Mouse (Mus musculus) kidney, postnatal 0 days (tissue): Measurements from ENCODE around the gene Erf. TPM values are rescaled to one million over a fixed set of nuclear protein-coding genes. Genes with fewer than 3 reads are reported as not detected.

ENCODE experiments used
- ATAC-seq: fragments of 200-750 bp; cut with Nextera tagmentation; replicated peaks from 2 replicates; pipeline ENCODE4 v1.8.0; 2017; ENCODE audit warnings: low read depth, moderate number of reproducible peaks, moderate TSS enrichment, moderate library complexity; ENCODE audit not compliant: low FRiP score
- DNase-seq: peaks from one replicate; pipeline ENCODE4 v3.0.0-alpha.2; 2016; ENCODE audit warnings: low spot score
- H3K27ac ChIP-seq: fragments of 300-500 bp; sonication (generic); 2 replicates; pipeline ENCODE4 v1.5.1; 2014; ENCODE audit warnings: mild to moderate bottlenecking
- H3K27me3 ChIP-seq: fragments of 300-500 bp; sonication (generic); 2 replicates; pipeline ENCODE4 v1.6.1; 2014; ENCODE audit warnings: low read length, mixed read lengths; ENCODE audit not compliant: insufficient read depth
- H3K36me3 ChIP-seq: fragments of 300-500 bp; sonication (generic); 2 replicates; pipeline ENCODE4 v1.6.1; 2014; ENCODE audit warnings: low read length, mixed read lengths; ENCODE audit not compliant: insufficient read depth
- H3K4me1 ChIP-seq: fragments of 300-500 bp; sonication (generic); replicated peaks from 2 replicates; pipeline ENCODE4 v1.6.1; 2014; ENCODE audit warnings: antibody characterized with exemption, low read length, mixed read lengths; ENCODE audit not compliant: insufficient read depth
- H3K4me2 ChIP-seq: fragments of 300-500 bp; sonication (generic); 2 replicates; pipeline ENCODE4 v1.6.1; 2014; ENCODE audit warnings: mild to moderate bottlenecking, low read length, moderate library complexity, mixed read lengths
- H3K4me3 ChIP-seq: fragments of 300-500 bp; sonication (generic); replicated peaks from 2 replicates; pipeline ENCODE4 v1.5.1; 2014; ENCODE audit warnings: low read depth, low read length
- H3K9ac ChIP-seq: fragments of 300-500 bp; sonication (generic); 2 replicates; pipeline ENCODE4 v1.6.1; 2014; ENCODE audit warnings: low read depth, low read length
- H3K9me3 ChIP-seq: fragments of 300-500 bp; sonication (generic); replicated peaks from 2 replicates; pipeline ENCODE4 v1.6.1; 2016; ENCODE audit warnings: low read length, inconsistent platforms, mixed read lengths
- CTCF ChIP-seq: IDR thresholded peaks from 2 replicates; pipeline ENCODE4 v1.5.1; 2016; ENCODE audit warnings: antibody characterized with exemption, low read depth, mild to moderate bottlenecking, moderate library complexity
- WGBS: fragments of 180-500 bp; shearing (Covaris S2); extraction: QIAGEN DNeasy Blood & Tissue Kit; methylation state at CpG from one replicate; pipeline ENCODE4 v1.1.7; 2014; 5-methylcytosine and 5-hydroxymethylcytosine counted together
- polyA plus RNA-seq: library from polyadenylated mRNA; unstranded; fragments of >200 nt; fragmentation: Nextera tagmentation; extraction: Ambion mirVana; gene quantifications from 2 replicates; pipeline ENCODE4 v1.2.1, GENCODE M21; 2015

Gene Erf
- polyA plus RNA-seq, 1 experiment from 2014 or later, result 18.6 TPM

DNA sequence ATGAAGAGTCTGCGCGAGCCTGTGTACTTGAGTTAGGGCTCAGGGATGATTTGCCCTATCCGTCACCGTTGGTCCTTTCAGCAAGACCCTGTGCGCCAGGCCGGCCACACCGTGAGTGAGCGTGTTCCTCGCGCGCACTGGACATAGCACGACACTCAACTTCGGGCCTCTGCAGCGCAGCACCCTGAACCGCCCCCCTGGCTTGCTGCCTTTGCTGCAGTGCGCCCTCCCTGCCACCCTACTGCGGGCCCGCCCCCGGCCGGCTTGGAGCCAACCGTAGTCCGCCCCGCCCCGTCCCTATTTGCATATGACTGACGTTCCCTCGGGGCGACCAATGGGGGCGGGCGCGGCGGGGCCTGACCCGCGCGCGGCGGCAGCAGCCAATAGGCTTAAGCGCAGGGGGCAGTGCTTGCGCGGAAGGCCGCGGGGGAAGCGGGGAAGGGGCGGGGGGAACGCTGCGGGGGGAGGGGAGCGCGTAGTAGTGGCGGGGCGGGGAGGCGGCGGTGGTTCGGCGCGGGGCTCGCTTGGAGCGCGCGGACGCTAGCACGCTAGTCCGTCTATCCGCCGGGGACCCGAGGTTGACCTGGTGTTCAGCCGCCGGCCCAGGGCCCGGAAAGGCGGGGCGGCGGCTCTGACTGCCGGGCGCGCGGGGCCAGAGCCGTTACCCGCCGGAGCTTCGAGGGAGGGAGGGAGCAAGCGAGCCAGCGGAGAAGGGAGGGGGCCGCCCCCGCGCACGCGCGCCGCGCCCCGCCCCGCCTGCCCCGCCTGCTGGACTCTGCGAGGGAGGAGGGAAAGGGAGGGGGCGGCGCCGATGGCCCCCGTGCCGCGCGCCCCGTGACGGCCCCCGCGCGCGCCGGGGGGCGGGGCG is 31.4 kb upstream of the Erf start:
- TF ChIP-seq CTCF, result no peak; the same call in 1 of the 2 replicates
- H3K27me3 ChIP-seq, result no peaks in the 10 kb centered on the region
- H3K4me3 ChIP-seq, result peak overlapping the region; percentile 71
- H3K9ac ChIP-seq, result peak overlapping the region; percentile 71
- ATAC-seq, result peak; percentile 86
- under 1% methylated on average over 58 of the region's 108 CpGs for WGBS
- H3K4me2 ChIP-seq, result peak overlapping the region; percentile 88
- H3K4me1 ChIP-seq, result peaks cover 45% of the 10 kb centered on the region
- DNase-seq, result peak; percentile 98
- H3K36me3 ChIP-seq, result peaks cover 20% of the 10 kb centered on the region
- peak overlapping the region; percentile 96 for H3K27ac ChIP-seq
- H3K9me3 ChIP-seq, result no peaks in the 10 kb centered on the region

DNA sequence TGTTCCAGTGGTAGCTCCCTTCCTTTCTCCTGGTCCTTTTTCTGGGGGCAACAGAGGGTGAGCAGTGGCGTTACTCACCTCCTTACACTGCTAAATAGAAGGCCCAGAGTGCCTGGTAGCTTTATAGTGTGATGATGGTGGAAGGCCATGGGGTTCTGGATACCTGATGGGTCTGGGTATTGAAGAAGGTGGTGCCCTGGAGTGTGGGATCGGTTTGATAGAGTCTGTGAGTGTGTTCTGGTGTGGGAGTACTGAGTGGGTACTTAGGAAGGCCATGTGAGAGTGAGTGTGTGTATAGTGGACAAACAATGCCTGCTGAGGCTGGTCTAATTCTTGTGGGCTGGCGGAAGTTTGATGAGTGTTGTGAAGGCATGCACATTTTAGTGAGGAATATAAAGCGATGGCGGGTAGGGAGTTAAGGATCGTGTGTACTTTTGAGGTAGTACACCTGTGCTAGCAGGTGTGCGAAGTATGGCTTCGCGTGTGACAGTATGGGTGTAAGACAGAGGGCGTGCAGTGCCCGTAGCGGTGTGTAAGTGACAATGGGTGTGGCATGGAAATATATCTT is 30.7 kb upstream of the Erf start:
- ATAC-seq (no peak), DNase-seq (no peak)
- TF ChIP-seq CTCF, result no peak
- H3K4me3 ChIP-seq, result no peak overlapping the region; the same call in 1 of the 2 replicates
- no peaks in the 10 kb centered on the region for H3K9me3 ChIP-seq
- peaks cover 47% of the 10 kb centered on the region for H3K4me1 ChIP-seq
- H3K9ac ChIP-seq, result no peak overlapping the region
- peak overlapping the region; percentile 88 for H3K4me2 ChIP-seq
- peak overlapping the region; percentile 96 for H3K27ac ChIP-seq
- 14% methylated on average over 12 of the region's 12 CpGs for WGBS
- no peaks in the 10 kb centered on the region for H3K27me3 ChIP-seq
- H3K36me3 ChIP-seq, result peaks cover 13% of the 10 kb centered on the region

DNA sequence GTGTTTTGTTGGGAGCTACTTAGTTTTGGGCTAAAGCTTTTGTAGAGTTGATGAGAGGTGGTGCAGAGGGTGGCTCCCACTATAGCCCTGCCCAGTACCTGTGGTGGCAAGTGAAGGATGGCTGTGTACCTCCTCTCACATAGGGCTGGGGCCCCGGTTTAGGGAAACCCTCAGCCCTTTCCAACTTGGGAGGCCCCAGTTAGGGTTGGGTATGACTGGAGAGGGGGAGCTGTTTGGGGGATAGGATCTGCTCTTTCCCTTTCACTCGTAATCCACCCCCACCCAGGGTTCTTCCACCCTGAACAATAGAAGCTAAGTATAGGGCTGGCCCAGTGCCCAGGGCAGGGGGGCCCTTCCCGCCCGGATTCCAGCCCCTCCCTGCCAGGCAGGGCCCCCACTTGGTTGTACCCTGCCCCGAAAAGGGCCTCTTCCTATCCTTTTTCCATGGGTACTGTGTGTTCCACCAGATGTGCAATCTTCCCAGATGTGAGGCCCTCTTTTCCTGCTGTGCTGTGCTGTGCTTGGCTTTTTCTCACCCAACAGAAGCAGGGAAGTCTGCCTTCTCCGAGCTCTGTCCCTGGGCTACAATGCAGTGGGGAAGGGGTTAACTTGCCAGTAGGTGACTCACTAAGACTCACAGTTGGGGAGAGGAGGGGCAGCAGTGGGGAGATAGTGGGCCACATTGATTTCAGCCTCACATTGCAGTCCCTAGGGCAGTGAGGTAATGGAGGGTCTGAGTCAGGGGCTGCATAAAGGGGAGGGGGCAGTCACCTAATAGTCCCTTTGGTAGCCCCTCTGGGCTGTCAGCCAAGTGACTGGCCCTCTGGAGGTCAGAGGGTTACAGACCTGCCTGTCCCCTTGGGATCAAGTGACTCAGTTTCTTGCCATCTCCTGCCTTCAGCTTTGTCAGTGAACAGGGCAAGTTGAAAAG is 29.6 kb upstream of the Erf start:
- DNase-seq, result peak; percentile 62
- no peaks in the 10 kb centered on the region for H3K27me3 ChIP-seq
- peak overlapping the region; percentile 97 for H3K4me2 ChIP-seq
- H3K4me1 ChIP-seq, result peaks cover 56% of the 10 kb centered on the region
- H3K36me3 ChIP-seq, result 0 out of 2 replicates have a peak, but pooled peaks cover 2% of the 10 kb centered on the region
- 0% methylated on average over 6 of the region's 6 CpGs for WGBS
- H3K4me3 ChIP-seq, result peak overlapping the region; percentile 62
- TF ChIP-seq CTCF, result 0 out of 2 replicates have a peak, but pooled peaks have one; percentile 2
- no peaks in the 10 kb centered on the region for H3K9me3 ChIP-seq
- peak overlapping the region; percentile 96 for H3K27ac ChIP-seq
- no peak for ATAC-seq
- peak overlapping the region; percentile 67 for H3K9ac ChIP-seq

DNA sequence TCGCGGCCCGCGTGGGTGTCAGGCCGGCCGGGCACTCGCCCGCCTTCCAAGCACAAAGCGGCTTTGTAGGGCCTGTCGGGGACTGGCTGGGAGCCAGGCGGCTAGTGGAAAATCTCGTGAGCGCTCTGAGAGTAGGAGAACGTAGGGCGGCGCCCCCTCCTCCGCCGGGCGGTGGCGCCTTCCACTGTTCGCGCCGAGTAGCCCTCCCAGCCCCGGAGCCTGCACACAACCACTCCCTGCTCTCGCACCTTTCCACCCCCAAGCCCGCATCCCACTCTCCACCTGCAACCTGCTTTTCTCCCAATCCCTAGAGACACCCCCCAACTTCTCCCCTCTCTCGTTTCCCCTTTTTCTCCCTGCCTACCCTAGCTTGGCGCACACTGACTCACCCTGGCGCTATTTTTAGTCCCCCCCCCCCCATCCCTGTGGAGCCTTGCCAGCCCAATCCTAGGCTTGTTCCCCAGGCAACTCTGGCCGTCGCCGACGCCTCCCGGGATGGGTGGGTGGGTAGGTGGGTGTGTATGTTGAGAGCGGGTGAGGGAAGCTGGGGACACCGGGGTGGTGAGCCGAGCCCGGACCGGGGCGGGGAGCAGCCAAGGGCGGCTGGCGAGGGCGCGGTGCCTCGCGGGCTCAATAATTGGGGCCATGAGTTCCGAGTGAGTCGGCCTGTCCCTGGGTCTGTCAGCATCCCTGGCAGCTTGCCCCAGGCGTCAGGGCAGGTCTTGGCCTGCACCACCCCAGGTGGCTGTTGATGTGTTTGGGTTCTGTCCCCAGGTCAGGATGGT is 28.7 kb upstream of the Erf start:
- H3K4me2 ChIP-seq, result peak overlapping the region; percentile 97
- no peaks in the 10 kb centered on the region for H3K27me3 ChIP-seq
- TF ChIP-seq CTCF, result peak; percentile 47
- H3K9ac ChIP-seq, result peak overlapping the region; percentile 67
- no peaks in the 10 kb centered on the region for H3K9me3 ChIP-seq
- DNase-seq (peak; percentile 89), ATAC-seq (peak; percentile 21)
- no peaks in the 10 kb centered on the region for H3K36me3 ChIP-seq
- WGBS, result 1% methylated on average over 48 of the region's 49 CpGs
- H3K27ac ChIP-seq, result peak overlapping the region; percentile 96
- peaks cover 49% of the 10 kb centered on the region for H3K4me1 ChIP-seq
- H3K4me3 ChIP-seq, result peak overlapping the region; percentile 62

DNA sequence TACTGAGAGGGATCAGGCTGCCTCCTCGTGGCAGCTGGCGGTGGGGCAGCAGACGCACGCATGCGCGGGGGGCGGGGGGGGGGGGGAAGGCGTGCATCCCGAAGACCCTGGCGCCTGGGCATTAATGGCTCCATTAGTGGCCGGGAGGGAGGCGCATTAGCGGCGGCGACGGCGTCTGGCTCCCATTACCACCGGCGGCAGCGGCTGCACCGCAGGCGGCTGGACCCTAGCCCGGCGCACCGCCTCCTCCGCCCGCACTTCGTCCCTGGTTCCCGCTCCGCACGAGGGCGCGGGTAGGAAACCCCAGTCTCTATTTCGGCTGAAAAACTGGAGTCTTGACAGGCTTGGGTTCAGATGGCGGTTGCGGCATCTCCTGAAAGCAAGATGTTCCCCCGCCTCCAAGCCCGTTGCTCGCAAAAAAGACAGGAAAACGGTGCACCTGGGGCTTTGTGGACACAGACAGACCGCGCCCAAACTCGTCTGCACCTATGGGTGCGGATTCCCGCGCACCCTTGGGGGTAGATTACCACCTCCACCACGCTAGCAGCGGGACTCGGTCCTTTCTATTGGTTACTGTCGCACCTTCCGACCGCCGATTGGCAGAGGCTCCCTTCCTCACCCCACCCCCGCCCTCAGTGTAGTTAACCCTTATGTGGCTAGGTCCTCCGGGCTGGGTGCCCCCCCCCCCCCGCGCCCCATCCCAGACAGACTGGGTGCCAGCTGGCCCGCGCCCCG is 27.9 kb upstream of the Erf start:
- TF ChIP-seq CTCF, result peak; percentile 68; the same call in 1 of the 2 replicates
- Histone ChIP-seq H3K36me3 (no peaks in the 10 kb centered on the region), H3K9ac (peak overlapping the region; percentile 67), H3K4me3 (peak overlapping the region; percentile 62), H3K9me3 (no peaks in the 10 kb centered on the region), H3K27ac (peak overlapping the region; percentile 96), H3K4me1 (peaks cover 42% of the 10 kb centered on the region), H3K27me3 (no peaks in the 10 kb centered on the region), H3K4me2 (peak overlapping the region; percentile 97)
- peak; percentile 50 for ATAC-seq
- DNase-seq, result peak; percentile 90
- WGBS, result under 1% methylated on average over 54 of the region's 60 CpGs
